16 mouse cellular contexts compared by ENCODE assay signal in the genomic region with DNA sequence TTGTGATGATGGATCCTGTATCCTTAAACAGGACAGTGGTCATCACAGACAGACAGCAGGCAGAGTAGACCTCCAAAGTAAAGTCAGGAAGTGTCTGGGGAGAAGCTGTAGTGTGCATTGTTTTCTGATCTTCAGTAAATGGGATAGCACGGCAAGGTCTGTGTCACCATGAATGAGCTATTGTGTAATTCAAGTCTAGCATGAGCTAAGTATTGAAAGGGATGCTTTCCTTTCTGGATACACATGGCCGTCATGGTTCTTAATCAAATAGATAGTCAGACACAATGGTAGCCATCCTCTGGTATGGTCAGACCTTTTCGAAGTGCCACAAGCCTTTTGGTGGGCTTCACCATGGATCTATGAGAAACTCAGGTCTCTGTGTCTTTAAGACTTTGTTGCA.
"Had no signal": no experiment of that assay in that cellular context is flagged by ENCODE, and none has a peak within 500 bp of the region (broad histone marks: within the 10 kb centered on the region; RNA-seq: fewer than 3 reads in every experiment).

No protein-coding gene starts in this region.

- DNase-seq: heart, postnatal 10 days; heart, postnatal 14 days; heart, postnatal 36 days; heart, postnatal 4 days; kidney, adult 11 months; kidney, adult 18-20 months; kidney, adult 2 months; kidney, adult 8-10 months; kidney, adult 9 months; kidney, postnatal 10 days; kidney, postnatal 14 days; kidney, postnatal 25 days; kidney, postnatal 36 days; kidney, postnatal 4 days; layer of hippocampus, adult 9-11 months; layer of hippocampus, postnatal 36 days had no signal
